Mouse (Mus musculus) ES-E14 (cell line): ENCODE data around the gene Eci2. TPM values are rescaled to one million over a fixed set of nuclear protein-coding genes. Genes with fewer than 3 reads are reported as not detected.

Experiments used
- DNase-seq: peaks from one replicate; pipeline ENCODE4 v3.0.0-alpha.2; 2013; ENCODE audit warnings: low read depth, low spot score
- H3K27ac ChIP-seq: 2 replicates; pipeline ENCODE4 v1.5.1; 2012; ENCODE audit warnings: low read depth, mild to moderate bottlenecking, low read length, moderate library complexity, mixed read lengths; ENCODE audit not compliant: poor library complexity, insufficient read depth, severe bottlenecking
- H3K36me3 ChIP-seq: 2 replicates; pipeline ENCODE4 v1.6.1; 2012; ENCODE audit warnings: mild to moderate bottlenecking, low read length, moderate library complexity, mixed read lengths; ENCODE audit not compliant: control insufficient read depth, poor library complexity, insufficient read depth, severe bottlenecking
- H3K4me1 ChIP-seq, 2 experiments: fragments of 150-350 bp in 1 of 2; sonication (generic) in 1 of 2; 2 replicates each; pipeline ENCODE4 v1.6.1; 2012; ENCODE audit warnings: low read length in 2 of 2, mild to moderate bottlenecking in 1 of 2, mixed read lengths in 1 of 2; ENCODE audit not compliant: control insufficient read depth in 2 of 2, insufficient read depth in 2 of 2, poor library complexity in 1 of 2
- H3K4me3 ChIP-seq, 2 experiments: fragments of 150-350 bp in 1 of 2; sonication (generic) in 1 of 2; 2 replicates each; pipeline ENCODE4 v1.5.1; 2012; ENCODE audit warnings: low read length in 2 of 2, low read depth in 1 of 2, mild to moderate bottlenecking in 1 of 2, mixed read lengths in 1 of 2; ENCODE audit not compliant: insufficient read depth in 1 of 2, poor library complexity in 1 of 2, severe bottlenecking in 1 of 2
- H3K9ac ChIP-seq: 2 replicates; pipeline ENCODE4 v1.6.1; 2012; ENCODE audit warnings: low read depth, mild to moderate bottlenecking, low read length, mixed read lengths; ENCODE audit not compliant: poor library complexity, insufficient read depth, severe bottlenecking
- H3K9me3 ChIP-seq: fragments of 150-350 bp; sonication (generic); 2 replicates; pipeline ENCODE4 v1.6.1; 2012; ENCODE audit warnings: low read depth, mild to moderate bottlenecking, low read length; ENCODE audit not compliant: control insufficient read depth, insufficient read depth
- CHD2 ChIP-seq: IDR thresholded peaks from 2 replicates; pipeline ENCODE4 v1.6.1; 2014; ENCODE audit warnings: mild to moderate bottlenecking, low read depth, low read length, inconsistent platforms
- HCFC1 ChIP-seq: IDR thresholded peaks from 2 replicates; pipeline ENCODE4 v1.6.1; 2012; ENCODE audit warnings: low read length, inconsistent platforms, borderline replicate concordance; ENCODE audit not compliant: insufficient read depth
- MAFK ChIP-seq: IDR thresholded peaks from 2 replicates; pipeline ENCODE4 v1.6.1; 2014; ENCODE audit warnings: mild to moderate bottlenecking, low read depth, low read length, inconsistent platforms; ENCODE audit not compliant: insufficient read depth
- ZC3H11A ChIP-seq: IDR thresholded peaks from 2 replicates; pipeline ENCODE4 v1.6.1; 2012; ENCODE audit warnings: low read depth, mild to moderate bottlenecking, inconsistent platforms, low read length, borderline replicate concordance
- ZNF384 ChIP-seq: IDR thresholded peaks from 2 replicates; pipeline ENCODE4 v1.6.1; 2012; ENCODE audit warnings: low read depth, low read length, inconsistent platforms
- in situ Hi-C, 2 experiments: fragments of 600-800 bp; cut with MboI; formaldehyde crosslinking; loops; one replicate each; pipeline ENCODE4 v1.15.1; 2025; ENCODE audit warnings: low sequenced_read_pairs in 2 of 2, inconsistent platforms in 1 of 2; ENCODE audit not compliant: unreplicated experiment in 2 of 2
- total RNA-seq: library from RNA; depleted of rRNA; stranded (reverse); fragments of 300-350 nt; gene quantifications from 2 replicates; pipeline ENCODE4 v1.2.3, GENCODE M21; 2012

Eci2 gene
- total RNA-seq, 1 experiment = 36.7 TPM

DNA sequence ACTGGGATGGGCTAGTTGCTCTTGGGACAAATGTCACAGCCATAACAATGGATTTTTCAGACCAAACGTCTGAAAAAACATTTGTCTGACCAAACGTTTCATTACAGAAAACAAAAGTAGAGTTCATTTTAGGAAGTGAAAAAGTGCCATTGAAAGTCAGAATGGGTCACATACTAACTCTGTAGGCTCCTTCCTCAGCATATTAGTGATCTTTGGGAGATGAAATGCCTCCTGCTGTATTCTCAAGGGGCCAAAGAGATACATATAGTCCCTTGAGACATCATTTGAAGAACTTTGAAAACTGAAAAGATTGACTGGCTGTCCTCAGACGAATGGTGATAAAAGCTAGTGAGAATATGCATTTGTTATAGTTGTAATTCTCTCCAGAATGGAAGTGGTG lies 6.5 kb downstream of the Eci2 start:
- Histone ChIP-seq H3K27ac (no peak overlapping the region), H3K9me3 (no peaks in the 10 kb centered on the region), H3K9ac (no peak overlapping the region), H3K36me3 (no peaks in the 10 kb centered on the region), H3K4me3 (no peak overlapping the region), H3K4me1 (no peaks in the 10 kb centered on the region)
- no peak for DNase-seq
- in situ Hi-C loops = no loop called here
- TF ChIP-seq MAFK (no peak), CHD2 (no peak), ZC3H11A (no peak), HCFC1 (no peak), ZNF384 (no peak)

DNA sequence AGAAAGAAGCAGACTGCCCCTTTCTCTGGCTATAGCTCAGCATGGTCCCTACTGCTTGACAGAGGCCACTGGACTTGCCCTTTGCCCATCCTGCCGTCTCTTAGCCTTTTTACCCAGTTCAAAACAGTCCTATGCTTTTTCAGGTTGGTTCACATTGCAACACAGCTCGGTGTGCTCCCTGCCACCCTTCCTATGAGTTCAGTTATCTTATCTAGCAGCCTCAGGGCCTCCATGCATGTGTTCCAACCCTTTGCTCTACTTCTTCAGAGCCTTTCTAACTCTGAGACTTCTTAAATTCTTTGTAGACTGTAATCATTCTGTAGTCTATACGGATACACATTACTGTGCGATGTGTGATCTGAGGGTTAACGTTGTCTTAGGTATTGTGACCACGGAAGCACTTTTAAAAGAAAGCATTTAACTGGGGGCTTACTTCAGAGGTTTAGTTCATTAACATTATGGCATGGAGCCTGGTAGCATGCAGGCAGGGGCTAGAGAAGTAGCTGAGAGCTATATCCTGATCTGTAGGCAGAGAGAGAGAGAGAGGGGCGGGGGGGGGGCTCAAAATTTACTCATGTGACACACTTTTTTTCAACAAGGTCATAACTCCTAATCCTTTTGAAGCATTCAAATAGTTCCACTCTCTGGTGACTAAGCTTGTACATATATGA lies 7.9 kb downstream of the Eci2 start:
- TF ChIP-seq CHD2 (no peak), MAFK (no peak), ZNF384 (no peak), HCFC1 (no peak), ZC3H11A (no peak)
- no peak overlapping the region for H3K27ac ChIP-seq
- no peak overlapping the region for H3K4me3 ChIP-seq
- peaks cover 2% of the 10 kb centered on the region; the same call in 1 of the 2 replicates for H3K9me3 ChIP-seq
- H3K4me1 ChIP-seq = no peaks in the 10 kb centered on the region
- DNase-seq = no peak
- in situ Hi-C loops = no loop called here
- H3K9ac ChIP-seq = no peak overlapping the region
- H3K36me3 ChIP-seq = no peaks in the 10 kb centered on the region

DNA sequence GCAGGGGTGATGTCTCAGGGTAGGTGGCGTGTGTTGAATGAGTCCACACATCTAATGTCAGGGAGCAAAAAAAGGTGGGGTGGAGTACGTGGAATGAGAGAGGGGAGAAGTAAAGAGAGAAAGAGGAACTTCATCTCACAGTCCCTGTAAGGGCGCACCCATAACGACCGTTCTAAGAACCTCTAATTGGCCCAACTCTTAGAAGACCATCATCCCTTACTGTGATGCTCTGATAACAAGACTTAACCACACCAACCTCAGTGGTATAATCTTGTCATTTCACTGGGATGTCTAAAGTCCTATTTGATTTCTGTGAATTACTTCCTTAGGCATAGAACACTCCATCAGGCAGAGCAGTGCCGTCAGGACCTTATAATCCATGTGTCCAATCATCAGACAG lies 9.5 kb downstream of the Eci2 start:
- H3K4me3 ChIP-seq = no peak overlapping the region
- no peaks in the 10 kb centered on the region for H3K4me1 ChIP-seq
- H3K27ac ChIP-seq = no peak overlapping the region
- no peak overlapping the region for H3K9ac ChIP-seq
- no peaks in the 10 kb centered on the region for H3K36me3 ChIP-seq
- TF ChIP-seq ZC3H11A (no peak), CHD2 (no peak), MAFK (no peak), ZNF384 (no peak)
- H3K9me3 ChIP-seq = peaks cover 6% of the 10 kb centered on the region; the same call in 1 of the 2 replicates
- no peak for DNase-seq
- in situ Hi-C loops = no loop called here

DNA sequence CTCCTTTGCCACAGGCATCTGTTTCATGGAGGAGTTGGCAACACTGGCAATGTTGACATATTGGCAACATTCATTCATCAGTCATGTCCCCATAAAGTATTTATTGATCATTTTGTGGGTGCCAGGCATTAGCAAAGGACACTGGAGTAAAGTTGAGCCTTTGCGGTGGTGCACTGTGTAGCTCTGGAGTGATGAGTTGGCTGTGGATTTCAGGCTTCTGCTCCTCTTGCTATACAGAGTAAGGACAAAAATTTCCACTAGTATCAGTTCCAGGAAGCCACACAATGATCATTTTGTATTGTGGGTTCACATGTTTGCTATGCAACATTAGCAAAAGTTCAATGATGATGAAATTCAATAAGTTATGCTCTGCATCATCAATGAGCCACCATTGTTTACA lies 10.8 kb downstream of the Eci2 start:
- peaks cover 6% of the 10 kb centered on the region; the same call in 1 of the 2 replicates for H3K9me3 ChIP-seq

More for the DNA sequence above, 10.8 kb downstream of the Eci2 start:
- Histone ChIP-seq H3K4me1 (no peaks in the 10 kb centered on the region), H3K9ac (no peak overlapping the region), H3K36me3 (no peaks in the 10 kb centered on the region), H3K4me3 (no peak overlapping the region), H3K27ac (no peak overlapping the region)
- TF ChIP-seq HCFC1 = no peak
- no peak for TF ChIP-seq ZNF384
- no peak for TF ChIP-seq ZC3H11A
- no peak for TF ChIP-seq MAFK
- TF ChIP-seq CHD2 = no peak
- in situ Hi-C loops = no loop called here
- no peak for DNase-seq
